Mouse (Mus musculus) left cerebral cortex, postnatal 4 days (tissue): ENCODE results near the gene Tyrobp. TPM values are rescaled to one million over a fixed set of nuclear protein-coding genes. Genes with fewer than 3 reads are reported as not detected.

Source experiments
- DNase-seq: peaks from one replicate; pipeline ENCODE4 v3.0.0-alpha.2; 2022
- intact Hi-C: fragments of 180-260 bp; cut with DNase I; formaldehyde crosslinking; loops from one replicate; pipeline ENCODE4 v1.15.1; 2025
- total RNA-seq, 2 experiments: library from RNA; stranded (reverse); gene quantifications; 2 replicates each; pipeline ENCODE4 v1.2.3; 2021

The Tyrobp gene
- total RNA-seq, 2 experiments from 2014 or later: 10.4 to 11.0 TPM

DNA sequence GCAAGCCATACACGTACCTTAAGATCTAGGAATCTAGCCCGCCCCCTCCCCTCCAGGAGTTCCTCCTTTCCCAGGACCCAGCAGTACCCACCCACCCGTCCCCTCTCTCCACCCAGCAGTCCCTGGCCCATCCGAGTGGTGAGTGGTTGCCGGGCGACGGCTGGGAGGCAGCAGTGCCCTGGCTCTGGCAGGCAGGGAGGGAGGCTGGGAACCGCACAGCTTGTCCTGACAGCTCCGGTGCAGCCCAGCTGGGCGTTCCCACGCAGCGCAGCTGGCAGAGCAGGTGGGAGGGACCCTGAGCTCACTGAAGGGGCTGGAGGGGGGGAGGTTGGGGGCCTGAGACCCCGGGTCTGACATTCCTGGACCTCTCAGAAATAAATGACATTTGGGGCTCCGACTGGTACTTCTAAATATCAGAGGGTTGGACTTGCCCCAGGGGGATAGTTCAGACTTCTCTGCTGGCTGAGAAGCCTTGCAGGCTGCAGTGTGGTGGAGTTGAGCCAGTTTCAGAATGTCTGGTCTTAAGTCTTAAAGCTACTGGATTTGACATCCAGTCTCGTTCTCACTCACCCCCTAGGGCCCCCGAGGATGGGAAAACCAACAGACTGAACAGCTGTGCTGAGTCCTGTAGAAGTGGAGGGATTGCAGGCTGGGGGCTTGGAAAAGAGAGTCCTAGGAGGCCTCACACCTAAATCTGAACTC, 44.2 kb downstream of the Tyrobp start, which contains the start of the genes Kirrel2 and Nphs1:
Gene Kirrel2, minus strand, starts transcription at position 62 of the 702 bp plus-strand sequence.
Gene Nphs1, plus strand, starts transcription at position 687 of the 702 bp plus-strand sequence.
- intact Hi-C loops: no loop called here
- peak; percentile 85 for DNase-seq

- intact Hi-C loops: no loop called here
- DNase-seq: no peak
Measured at GRCm38 (mm10) chr7:30459484-30459883, 45.9 kb downstream of the Tyrobp start.

DNA sequence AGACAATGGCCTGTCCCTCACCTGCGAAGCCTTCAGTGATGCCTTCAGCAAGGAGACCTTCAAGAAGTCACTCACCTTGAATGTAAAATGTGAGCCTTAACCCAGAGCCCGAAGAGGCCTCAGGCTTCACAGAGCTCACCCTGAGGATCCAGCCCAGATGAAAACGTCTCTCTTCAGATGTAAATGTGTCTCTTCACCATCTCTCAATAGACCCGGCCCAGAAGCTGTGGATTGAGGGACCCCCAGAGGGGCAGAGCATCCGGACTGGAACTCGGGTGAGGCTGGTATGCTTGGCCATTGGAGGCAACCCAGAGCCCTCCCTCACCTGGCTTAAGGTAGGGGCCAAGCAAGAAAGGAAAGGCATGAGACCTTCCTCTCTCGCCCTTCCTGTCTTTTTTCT, 50.0 kb downstream of the Tyrobp start:
- intact Hi-C loops: no loop called here
- DNase-seq: no peak

GRCm38 (mm10) chr7:30463996-30464395, 50.4 kb downstream of the Tyrobp start:
- intact Hi-C loops: no loop called here
- DNase-seq: no peak

DNA sequence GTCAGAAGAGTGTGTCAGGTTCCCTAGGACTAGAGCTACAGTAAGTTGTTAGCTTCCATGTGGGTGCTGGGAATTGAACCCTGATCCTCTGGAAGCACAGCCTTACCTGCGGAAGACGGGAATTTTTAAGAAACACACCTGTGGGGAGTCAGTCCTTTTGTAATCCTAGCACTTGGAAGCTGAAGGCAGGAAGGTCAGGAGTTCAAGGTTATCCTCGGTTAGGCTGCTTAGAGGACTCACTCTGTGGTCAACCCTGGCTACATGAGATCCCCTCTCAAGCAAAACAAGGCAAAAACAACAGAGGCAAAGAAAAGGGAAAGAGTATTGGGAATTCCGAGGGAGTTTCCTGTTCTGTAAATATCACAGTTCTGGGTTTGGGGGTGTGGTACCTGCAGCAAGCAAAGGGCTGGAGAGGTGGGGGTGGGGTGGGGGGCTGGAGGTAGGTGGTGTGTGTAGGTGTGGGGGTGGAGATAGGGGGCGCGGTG, 51.3 kb downstream of the Tyrobp start:
- intact Hi-C loops: no loop called here
- DNase-seq: no peak

Other genes with a start within 250 kb of the Tyrobp start
- gene Zfp146, start 244.0 kb upstream of the Tyrobp start, total RNA-seq: 10 to 100 TPM; 66.8 to 68.1 TPM
- gene Cox7a1, start 229.6 kb upstream of the Tyrobp start, total RNA-seq: 1 to 10 TPM; 1.5 to 2.0 TPM
- gene Capns1, start 214.9 kb upstream of the Tyrobp start, total RNA-seq: 100 to 1,000 TPM; 193 to 198 TPM
- 10 to 100 TPM; 94.9 to 96.9 TPM for gene Polr2i, start 181.8 kb upstream of the Tyrobp start, total RNA-seq
- 100 to 1,000 TPM; 229 to 238 TPM for gene Tbcb, start 181.5 kb upstream of the Tyrobp start, total RNA-seq
- not detected for gene Ovol3, start 178.0 kb upstream of the Tyrobp start, total RNA-seq
- under 1 TPM; 0.40 to 0.54 TPM for gene Thap8, start 133.7 kb upstream of the Tyrobp start, total RNA-seq
- gene Wdr62, start 133.3 kb upstream of the Tyrobp start, total RNA-seq: 1 to 10 TPM; 5.0 to 5.5 TPM
- 100 to 1,000 TPM; 403 to 414 TPM for gene Clip3, start 122.0 kb upstream of the Tyrobp start, total RNA-seq
- gene Alkbh6, start 105.0 kb upstream of the Tyrobp start, total RNA-seq: 10 to 100 TPM; 42.0 to 44.2 TPM
- gene Syne4, start 99.0 kb upstream of the Tyrobp start, total RNA-seq: 1 to 10 TPM; 6.9 to 8.3 TPM
- under 1 TPM; 0.58 to 0.66 TPM for gene E130208F15Rik, start 92.0 kb upstream of the Tyrobp start, total RNA-seq
- 1 to 10 TPM; 7.1 to 7.4 TPM for gene Sdhaf1, start 89.9 kb upstream of the Tyrobp start, total RNA-seq
- gene Lrfn3, start 51.0 kb upstream of the Tyrobp start, total RNA-seq: 10 to 100 TPM; 46.3 to 50.7 TPM
- gene Hcst, start 6.1 kb downstream of the Tyrobp start, total RNA-seq: not detected
- gene Nfkbid, start 8.0 kb downstream of the Tyrobp start, total RNA-seq: 1 to 10 TPM; 2.1 to 3.0 TPM
- 100 to 1,000 TPM; 739 to 767 TPM for gene Aplp1, start 31.8 kb downstream of the Tyrobp start, total RNA-seq
- under 1 TPM; 0.26 to 0.56 TPM for gene Kirrel2, start 43.9 kb downstream of the Tyrobp start, total RNA-seq
- gene Nphs1, start 44.6 kb downstream of the Tyrobp start, total RNA-seq: under 1 TPM in 1 of 2 experiments, not detected in 1; 0.08 TPM
- gene Prodh2, start 79.9 kb downstream of the Tyrobp start, total RNA-seq: under 1 TPM in 1 of 2 experiments, not detected in 1; 0.66 TPM
- gene Arhgap33, start 121.3 kb downstream of the Tyrobp start, total RNA-seq: 100 to 1,000 TPM; 356 to 358 TPM
- gene Hspb6, start 138.4 kb downstream of the Tyrobp start, total RNA-seq: 1 to 10 TPM; 4.7 to 5.5 TPM
- 10 to 100 TPM in 1 of 2 experiments, 1 to 10 TPM in 1; 7.6 to 10.1 TPM for gene Proser3, start 138.5 kb downstream of the Tyrobp start, total RNA-seq
- gene Lin37, start 146.1 kb downstream of the Tyrobp start, total RNA-seq: 10 to 100 TPM; 29.6 to 34.6 TPM
- gene U2af1l4, start 149.5 kb downstream of the Tyrobp start, total RNA-seq: 10 to 100 TPM; 50.6 to 56.7 TPM
- gene Gm49396, start 149.6 kb downstream of the Tyrobp start, total RNA-seq: 1 to 10 TPM; 5.9 to 6.3 TPM
- gene Psenen, start 149.9 kb downstream of the Tyrobp start, total RNA-seq: 10 to 100 TPM; 78.5 to 81.4 TPM
- 1 to 10 TPM; 3.1 to 3.6 TPM for gene Igflr1, start 151.7 kb downstream of the Tyrobp start, total RNA-seq
- gene Kmt2b, start 175.0 kb downstream of the Tyrobp start, total RNA-seq: 10 to 100 TPM; 69.9 to 79.7 TPM
- not detected for gene Zbtb32, start 185.1 kb downstream of the Tyrobp start, total RNA-seq
- under 1 TPM; 0.24 to 0.54 TPM for gene Upk1a, start 199.1 kb downstream of the Tyrobp start, total RNA-seq
- 100 to 1,000 TPM; 573 to 579 TPM for gene Cox6b1, start 212.4 kb downstream of the Tyrobp start, total RNA-seq
- gene Etv2, start 222.1 kb downstream of the Tyrobp start, total RNA-seq: not detected
- 10 to 100 TPM; 81.9 TPM for gene Rbm42, start 236.6 kb downstream of the Tyrobp start, total RNA-seq